Mouse (Mus musculus): ENCODE data around the gene Ocln. TPM values are rescaled to one million over a fixed set of nuclear protein-coding genes. Genes with fewer than 3 reads are reported as not detected.
"Not testable (repeated sequence)": the region's sequence is repeated elsewhere in the genome, so short reads cannot be mapped to it uniquely, and the experiment has no call there.

Gene Ocln
- polyA plus RNA-seq, 1 experiment from 2014 or later: 3.7 TPM

DNA sequence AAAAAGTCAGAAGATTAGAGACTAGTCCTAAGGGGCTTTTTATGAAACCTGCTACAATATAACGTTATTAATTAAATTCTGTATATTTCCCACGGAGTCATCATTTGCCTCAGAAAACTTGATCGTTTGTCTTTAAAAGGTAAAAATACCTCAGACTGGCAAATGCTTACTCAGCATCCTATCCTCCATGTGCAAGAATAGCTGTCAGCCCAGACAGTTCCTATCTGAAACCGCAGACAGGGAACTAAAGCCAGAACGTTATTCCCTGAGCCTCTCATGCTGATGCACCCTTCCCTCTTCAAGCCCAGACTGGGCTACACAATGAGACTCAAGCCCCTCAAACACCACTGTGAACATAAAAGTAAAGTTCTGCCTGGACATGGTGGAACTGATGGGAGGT is 62.1 kb downstream of the Ocln start:
- Histone ChIP-seq H3K9ac (replicated peaks; ENCODE audit: low read depth, low read length) (no peak overlapping the region), H3K27me3 (ENCODE audit: control insufficient read depth, insufficient read depth, low read length) (no peaks in the 10 kb centered on the region), H3K4me3 (ENCODE audit: low read depth, low read length) (no peak overlapping the region), H3K4me2 (ENCODE audit: low read depth, low read length) (no peak overlapping the region), H3K36me3 (ENCODE audit: control insufficient read depth, insufficient read depth, low read length) (peaks cover 18% of the 10 kb centered on the region), H3K9me3 (ENCODE audit: control insufficient read depth, low read length) (no peaks in the 10 kb centered on the region), H3K4me1 (ENCODE audit: control insufficient read depth, insufficient read depth, low read length) (peaks cover 6% of the 10 kb centered on the region), H3K27ac (ENCODE audit: low read depth, low read length) (no peak overlapping the region)
- 93% methylated on average over 5 of the region's 5 CpGs for WGBS
- ATAC-seq (ENCODE audit: low read depth): no peak

DNA sequence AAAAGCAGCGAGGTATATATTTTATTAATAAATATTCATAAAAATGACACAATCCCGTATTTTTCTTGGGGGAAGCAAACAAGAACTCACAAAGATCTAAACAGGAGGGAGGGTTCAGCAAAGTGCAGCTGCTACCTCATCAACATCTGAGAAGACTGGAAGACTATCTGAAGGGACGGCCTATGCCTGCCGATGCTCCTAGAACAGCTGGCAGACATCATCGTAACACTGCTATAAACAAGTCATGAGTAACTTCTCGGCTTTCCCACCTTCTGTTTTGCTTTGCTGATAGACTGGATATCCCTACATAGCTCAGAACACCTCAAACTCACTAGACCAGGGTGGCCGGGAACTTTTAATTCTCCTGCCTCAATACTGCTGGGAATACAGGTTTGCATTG is 68.9 kb downstream of the Ocln start:
- no peaks in the 10 kb centered on the region for H3K4me1 ChIP-seq (ENCODE audit: control insufficient read depth, insufficient read depth, low read length)
- no peak for ATAC-seq (ENCODE audit: low read depth)
- no peak overlapping the region for H3K9ac ChIP-seq (replicated peaks; ENCODE audit: low read depth, low read length)
- no peak overlapping the region for H3K4me2 ChIP-seq (ENCODE audit: low read depth, low read length)
- no peaks in the 10 kb centered on the region for H3K27me3 ChIP-seq (ENCODE audit: control insufficient read depth, insufficient read depth, low read length)
- no peak overlapping the region for H3K4me3 ChIP-seq (ENCODE audit: low read depth, low read length)
- H3K9me3 ChIP-seq (ENCODE audit: control insufficient read depth, low read length): no peaks in the 10 kb centered on the region
- H3K36me3 ChIP-seq (ENCODE audit: control insufficient read depth, insufficient read depth, low read length): peaks cover 34% of the 10 kb centered on the region
- no peak overlapping the region for H3K27ac ChIP-seq (ENCODE audit: low read depth, low read length)
- 95% methylated on average over 7 of the region's 7 CpGs for WGBS

GRCm38 (mm10) chr13:100463527-100464222 is 88.8 kb downstream of the Ocln start:
- Histone ChIP-seq H3K4me1 (ENCODE audit: control insufficient read depth, insufficient read depth, low read length) (no peaks in the 10 kb centered on the region), H3K27ac (ENCODE audit: low read depth, low read length) (no peak overlapping the region), H3K4me3 (ENCODE audit: low read depth, low read length) (no peak overlapping the region), H3K4me2 (ENCODE audit: low read depth, low read length) (no peak overlapping the region), H3K27me3 (ENCODE audit: control insufficient read depth, insufficient read depth, low read length) (no peaks in the 10 kb centered on the region), H3K9ac (replicated peaks; ENCODE audit: low read depth, low read length) (no peak overlapping the region), H3K36me3 (ENCODE audit: control insufficient read depth, insufficient read depth, low read length) (peaks cover 29% of the 10 kb centered on the region), H3K9me3 (ENCODE audit: control insufficient read depth, low read length) (0 out of 2 replicates have a peak, but pooled peaks cover 2% of the 10 kb centered on the region)
- WGBS: 90% methylated on average over 2 of the region's 2 CpGs
- ATAC-seq (ENCODE audit: low read depth): no peak

DNA sequence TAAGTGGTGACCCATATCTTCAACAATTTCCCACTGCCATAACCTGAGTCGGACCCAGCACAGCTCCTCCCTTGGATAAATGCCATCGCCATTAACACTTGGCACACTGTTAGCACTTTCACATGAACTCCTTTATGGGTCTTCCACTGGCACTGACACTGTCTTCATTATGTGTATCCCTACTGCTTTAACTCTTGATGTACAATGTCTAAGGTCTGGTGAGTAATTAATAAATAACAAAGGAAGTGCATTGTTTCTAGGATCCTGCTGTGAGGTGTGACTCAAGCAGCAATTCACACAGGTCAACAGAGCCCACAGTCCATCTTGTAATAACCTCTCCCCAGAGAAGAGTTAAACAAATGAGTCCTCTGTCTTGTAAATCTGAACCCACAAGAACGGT is 91.2 kb downstream of the Ocln start:
- no peak overlapping the region for H3K4me2 ChIP-seq (ENCODE audit: low read depth, low read length)
- no peak for ATAC-seq (ENCODE audit: low read depth)
- no peak overlapping the region for H3K4me3 ChIP-seq (ENCODE audit: low read depth, low read length)
- WGBS: 59% methylated on average over 3 of the region's 3 CpGs
- H3K4me1 ChIP-seq (ENCODE audit: control insufficient read depth, insufficient read depth, low read length): no peaks in the 10 kb centered on the region
- H3K9me3 ChIP-seq (ENCODE audit: control insufficient read depth, low read length): no peaks in the 10 kb centered on the region
- peaks cover 10% of the 10 kb centered on the region; the same call in 1 of the 2 replicates for H3K36me3 ChIP-seq (ENCODE audit: control insufficient read depth, insufficient read depth, low read length)
- no peak overlapping the region for H3K27ac ChIP-seq (ENCODE audit: low read depth, low read length)
- no peak overlapping the region for H3K9ac ChIP-seq (replicated peaks; ENCODE audit: low read depth, low read length)
- no peaks in the 10 kb centered on the region for H3K27me3 ChIP-seq (ENCODE audit: control insufficient read depth, insufficient read depth, low read length)

GRCm38 (mm10) chr13:100452415-100453127 is 99.9 kb downstream of the Ocln start, which contains the start of gene Naip1:
Gene Naip1 (minus strand): TSS chr13:100452869.
- not testable (repeated sequence) for H3K4me3 ChIP-seq (ENCODE audit: low read depth, low read length); H3K9ac ChIP-seq (replicated peaks; ENCODE audit: low read depth, low read length); H3K9me3 ChIP-seq (ENCODE audit: control insufficient read depth, low read length); ATAC-seq (ENCODE audit: low read depth); H3K27me3 ChIP-seq (ENCODE audit: control insufficient read depth, insufficient read depth, low read length); H3K36me3 ChIP-seq (ENCODE audit: control insufficient read depth, insufficient read depth, low read length); H3K4me2 ChIP-seq (ENCODE audit: low read depth, low read length); H3K4me1 ChIP-seq (ENCODE audit: control insufficient read depth, insufficient read depth, low read length); H3K27ac ChIP-seq (ENCODE audit: low read depth, low read length)
- 82% methylated on average over 8 of the region's 8 CpGs for WGBS

DNA sequence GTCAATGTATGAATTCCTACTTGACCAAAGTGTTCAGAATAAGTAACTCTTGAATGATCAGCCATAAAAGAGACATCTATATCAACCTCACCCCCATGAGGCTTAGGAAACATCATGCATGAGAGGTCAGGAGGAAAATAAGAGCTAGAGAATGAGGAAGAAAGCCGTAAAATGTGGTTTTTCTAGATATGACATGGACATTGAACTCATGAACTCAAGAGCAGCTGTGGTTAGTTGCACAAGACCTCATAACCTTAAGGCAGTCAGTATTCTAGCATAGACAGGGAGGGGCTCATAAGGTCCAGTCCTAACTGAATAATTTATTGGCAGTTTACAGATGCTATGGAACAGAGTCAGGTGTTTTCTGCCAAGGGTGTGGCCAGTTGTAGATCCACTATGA is 103.0 kb downstream of the Ocln start:
- Histone ChIP-seq H3K4me2 (ENCODE audit: low read depth, low read length) (no peak overlapping the region), H3K27me3 (ENCODE audit: control insufficient read depth, insufficient read depth, low read length) (no peaks in the 10 kb centered on the region), H3K9me3 (ENCODE audit: control insufficient read depth, low read length) (no peaks in the 10 kb centered on the region), H3K9ac (replicated peaks; ENCODE audit: low read depth, low read length) (no peak overlapping the region), H3K27ac (ENCODE audit: low read depth, low read length) (no peak overlapping the region), H3K36me3 (ENCODE audit: control insufficient read depth, insufficient read depth, low read length) (no peaks in the 10 kb centered on the region), H3K4me3 (ENCODE audit: low read depth, low read length) (no peak overlapping the region), H3K4me1 (ENCODE audit: control insufficient read depth, insufficient read depth, low read length) (no peaks in the 10 kb centered on the region)
- WGBS: 89% methylated on average over 1 of the region's 1 CpGs
- no peak for ATAC-seq (ENCODE audit: low read depth)

Other genes with a start within 250 kb of the Ocln start
- 0.03 and 0.08 TPM in 2 replicates for gene Naip6, start 235.0 kb downstream of the Ocln start, polyA plus RNA-seq (2014; fragmentation: Nextera tagmentation; extraction: Ambion mirVana)
- gene Naip1, start 99.8 kb downstream of the Ocln start, polyA plus RNA-seq (2014; fragmentation: Nextera tagmentation; extraction: Ambion mirVana): 0.09 and 0.16 TPM in 2 replicates
- gene Gtf2h2, start 60.1 kb downstream of the Ocln start, polyA plus RNA-seq (2014; fragmentation: Nextera tagmentation; extraction: Ambion mirVana): 82.4 and 85.6 TPM in 2 replicates
- 1.6 and 2.9 TPM in 2 replicates for gene Marveld2, start 64.3 kb upstream of the Ocln start, polyA plus RNA-seq (2014; fragmentation: Nextera tagmentation; extraction: Ambion mirVana)
- 306 and 327 TPM in 2 replicates for gene Ak6, start 98.3 kb upstream of the Ocln start, polyA plus RNA-seq (2014; fragmentation: Nextera tagmentation; extraction: Ambion mirVana)
- 18.7 and 21.8 TPM in 2 replicates for gene Rad17, start 98.3 kb upstream of the Ocln start, polyA plus RNA-seq (2014; fragmentation: Nextera tagmentation; extraction: Ambion mirVana)
- gene Taf9, start 98.9 kb upstream of the Ocln start, polyA plus RNA-seq (2014; fragmentation: Nextera tagmentation; extraction: Ambion mirVana): 34.0 and 41.3 TPM in 2 replicates
- 1.1 and 1.6 TPM in 2 replicates for gene Ccdc125, start 117.0 kb upstream of the Ocln start, polyA plus RNA-seq (2014; fragmentation: Nextera tagmentation; extraction: Ambion mirVana)
- gene Cdk7, start 178.2 kb upstream of the Ocln start, polyA plus RNA-seq (2014; fragmentation: Nextera tagmentation; extraction: Ambion mirVana): 43.6 and 44.1 TPM in 2 replicates
- 156 and 169 TPM in 2 replicates for gene Mrps36, start 191.9 kb upstream of the Ocln start, polyA plus RNA-seq (2014; fragmentation: Nextera tagmentation; extraction: Ambion mirVana)
- gene Cenph, start 223.2 kb upstream of the Ocln start, polyA plus RNA-seq (2014; fragmentation: Nextera tagmentation; extraction: Ambion mirVana): 4.4 and 5.1 TPM in 2 replicates
- 18.4 and 25.9 TPM in 2 replicates for gene Ccnb1, start 233.9 kb upstream of the Ocln start, polyA plus RNA-seq (2014; fragmentation: Nextera tagmentation; extraction: Ambion mirVana)

All from neural tube, embryonic 14.5 days (tissue).